Mouse (Mus musculus) embryonic facial prominence, embryonic 11.5 days (tissue): Measurements from ENCODE around the gene Preb. TPM values are rescaled to one million over a fixed set of nuclear protein-coding genes. Genes with fewer than 3 reads are reported as not detected.

Source experiments
- ATAC-seq: fragments of 200-750 bp; cut with Nextera tagmentation; replicated peaks from 2 replicates; pipeline ENCODE4 v1.8.0; 2017; ENCODE audit warnings: low read depth; ENCODE audit not compliant: insufficient number of reproducible peaks, low FRiP score, low TSS enrichment
- DNase-seq: peaks from one replicate; pipeline ENCODE4 v3.0.0-alpha.2; 2015; ENCODE audit warnings: low spot score
- H3K27ac ChIP-seq: fragments of 300-500 bp; sonication (generic); replicated peaks from 2 replicates; pipeline ENCODE4 v1.5.1; 2014; ENCODE audit warnings: mild to moderate bottlenecking, low read depth, low read length, control low read depth
- H3K27me3 ChIP-seq: fragments of 300-500 bp; sonication (generic); 2 replicates; pipeline ENCODE4 v1.6.1; 2014; ENCODE audit warnings: mild to moderate bottlenecking, low read length, moderate library complexity, mixed read lengths; ENCODE audit not compliant: control insufficient read depth, insufficient read depth
- H3K36me3 ChIP-seq: fragments of 300-500 bp; sonication (generic); replicated peaks from 2 replicates; pipeline ENCODE4 v1.6.1; 2014; ENCODE audit warnings: low read depth, mild to moderate bottlenecking, low read length, moderate library complexity, mixed read lengths; ENCODE audit not compliant: control insufficient read depth, insufficient read depth
- H3K4me1 ChIP-seq: fragments of 300-500 bp; sonication (generic); 2 replicates; pipeline ENCODE4 v1.6.1; 2014; ENCODE audit warnings: low read length, mixed read lengths; ENCODE audit not compliant: control insufficient read depth, insufficient read depth
- H3K4me2 ChIP-seq: fragments of 300-500 bp; sonication (generic); 2 replicates; pipeline ENCODE4 v1.6.1; 2014; ENCODE audit warnings: low read depth, mild to moderate bottlenecking, control low read depth, low read length, moderate library complexity
- H3K4me3 ChIP-seq: fragments of 300-500 bp; sonication (generic); 2 replicates; pipeline ENCODE4 v1.5.1; 2014; ENCODE audit warnings: low read depth, low read length, control low read depth
- H3K9ac ChIP-seq: fragments of 300-500 bp; sonication (generic); replicated peaks from 2 replicates; pipeline ENCODE4 v1.6.1; 2014; ENCODE audit warnings: mild to moderate bottlenecking, control low read depth, low read length
- H3K9me3 ChIP-seq: fragments of 300-500 bp; sonication (generic); replicated peaks from 2 replicates; pipeline ENCODE4 v1.6.1; 2016; ENCODE audit warnings: mild to moderate bottlenecking, low read length, inconsistent platforms, mixed read lengths; ENCODE audit not compliant: control insufficient read depth
- WGBS: fragments of 180-500 bp; shearing (Covaris S2); extraction: QIAGEN DNeasy Blood & Tissue Kit; methylation state at CpG from one replicate; pipeline ENCODE4 v1.1.7; 2014; 5-methylcytosine and 5-hydroxymethylcytosine counted together
- polyA plus RNA-seq: library from polyadenylated mRNA; unstranded; fragments of >200 nt; fragmentation: Nextera tagmentation; extraction: Ambion mirVana; gene quantifications from 2 replicates; pipeline ENCODE4 v1.2.1, GENCODE M21; 2014

Gene Preb
- polyA plus RNA-seq, 1 experiment from 2014 or later, result 88.2 TPM

DNA sequence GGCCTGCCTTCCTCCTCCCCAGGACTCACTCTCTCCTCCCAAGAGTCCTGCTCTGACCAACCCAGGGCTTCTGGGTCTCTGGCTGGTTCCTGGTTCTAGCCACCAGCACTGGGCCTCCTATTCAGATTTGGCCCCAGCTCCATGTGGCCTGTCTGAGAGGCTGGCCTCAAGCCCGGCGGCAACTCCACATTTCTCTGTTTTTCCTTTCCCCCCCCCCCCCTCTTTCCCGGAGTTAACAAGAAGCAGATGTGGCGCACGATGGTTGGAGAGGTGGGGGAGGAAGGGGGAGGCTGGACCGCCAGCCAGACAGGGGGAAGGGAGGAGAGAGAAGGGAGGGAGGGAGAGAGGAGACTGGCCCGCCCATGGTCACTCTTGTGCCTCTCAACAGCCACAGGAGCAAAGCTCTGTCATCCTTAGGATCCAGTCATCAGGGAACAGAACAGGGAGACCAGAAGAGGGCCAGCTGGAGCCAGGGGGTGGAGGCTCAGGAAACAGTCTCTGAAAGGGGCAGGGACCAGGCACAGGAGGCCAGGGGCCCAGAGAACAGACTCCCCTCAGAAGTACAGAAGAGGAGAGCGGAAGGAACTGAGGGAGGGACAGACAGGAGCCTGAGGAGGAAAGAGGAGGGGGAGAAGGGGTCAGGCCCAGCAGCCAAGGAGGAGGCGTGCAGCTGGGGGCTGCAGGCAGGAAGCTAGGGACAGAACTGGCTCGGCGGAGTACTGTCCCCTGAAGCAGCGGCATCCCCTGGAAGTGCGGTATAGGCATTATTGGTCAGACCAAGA is 46.9 kb downstream of the Preb start, which contains the start of gene Emilin1:
TSS of gene Emilin1 (plus strand) at position 343 of the 782 bp plus-strand sequence.
- peaks cover 10% of the 10 kb centered on the region for H3K4me1 ChIP-seq
- WGBS, result 11% methylated on average over 11 of the region's 13 CpGs
- H3K27me3 ChIP-seq, result no peaks in the 10 kb centered on the region
- no peaks in the 10 kb centered on the region for H3K9me3 ChIP-seq
- peak within 1 kb of the TSS; percentile 94 for H3K27ac ChIP-seq
- DNase-seq, result peak; percentile 94
- peak; percentile 70 for ATAC-seq
- peak within 1 kb of the TSS; percentile 74 for H3K9ac ChIP-seq
- H3K4me3 ChIP-seq, result peak within 1 kb of the TSS; percentile 60
- peak within 1 kb of the TSS; percentile 89 for H3K4me2 ChIP-seq
- no peaks in the 10 kb centered on the region; the same call in 1 of the 2 replicates for H3K36me3 ChIP-seq

DNA sequence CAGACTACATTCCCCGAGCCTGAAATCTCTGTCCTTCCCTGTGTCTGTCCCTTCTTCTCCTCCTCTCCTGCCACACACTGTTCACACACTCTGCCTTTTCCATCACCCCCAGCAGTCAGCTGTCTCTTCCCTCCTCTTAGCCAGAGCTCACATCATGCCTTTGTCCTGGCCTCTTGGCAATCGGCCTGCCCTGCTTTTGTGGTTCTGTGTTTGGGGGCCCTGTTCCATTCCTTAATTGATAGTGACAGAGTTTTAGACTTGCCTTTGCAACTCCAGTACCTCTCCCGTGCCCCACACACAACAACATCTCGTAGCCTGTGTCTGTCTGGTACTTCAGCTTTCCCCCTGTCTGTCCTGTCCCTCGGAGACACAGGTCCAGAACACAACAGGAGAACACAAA is 48.0 kb downstream of the Preb start:
- Histone ChIP-seq H3K4me1 (peaks cover 13% of the 10 kb centered on the region), H3K4me3 (no peak overlapping the region), H3K27ac (peak overlapping the region; percentile 94), H3K4me2 (no peak overlapping the region), H3K36me3 (no peaks in the 10 kb centered on the region; the same call in 1 of the 2 replicates), H3K9ac (peak overlapping the region; percentile 74), H3K9me3 (no peaks in the 10 kb centered on the region), H3K27me3 (no peaks in the 10 kb centered on the region)
- ATAC-seq, result no peak
- DNase-seq, result peak; percentile 33
- 42% methylated on average over 5 of the region's 5 CpGs for WGBS

DNA sequence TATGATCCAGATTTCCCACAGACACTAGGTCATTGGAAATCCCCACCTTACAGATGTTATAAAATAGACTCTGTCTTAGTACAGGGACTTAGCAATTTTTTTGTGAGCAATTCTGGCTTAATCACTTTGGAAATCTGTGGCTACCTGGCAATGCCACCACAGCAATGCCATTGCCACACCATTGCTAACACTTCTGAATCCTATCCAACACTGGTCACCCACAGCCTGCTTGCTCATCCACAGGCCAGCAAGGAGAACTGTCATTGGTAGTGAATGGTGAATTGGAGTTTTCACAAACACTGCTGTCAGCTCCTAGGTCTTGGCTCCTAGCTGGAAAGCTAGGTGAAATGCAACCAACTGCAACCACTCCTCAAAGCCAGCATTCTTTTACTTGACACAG is 49.7 kb downstream of the Preb start:
- H3K36me3 ChIP-seq, result peaks cover 3% of the 10 kb centered on the region; the same call in 1 of the 2 replicates
- DNase-seq (no peak), ATAC-seq (no peak)
- H3K9me3 ChIP-seq, result no peaks in the 10 kb centered on the region
- no peak overlapping the region for H3K4me3 ChIP-seq
- H3K9ac ChIP-seq, result no peak overlapping the region
- H3K4me2 ChIP-seq, result no peak overlapping the region
- no peaks in the 10 kb centered on the region for H3K27me3 ChIP-seq
- peaks cover 18% of the 10 kb centered on the region for H3K4me1 ChIP-seq
- H3K27ac ChIP-seq, result no peak overlapping the region

DNA sequence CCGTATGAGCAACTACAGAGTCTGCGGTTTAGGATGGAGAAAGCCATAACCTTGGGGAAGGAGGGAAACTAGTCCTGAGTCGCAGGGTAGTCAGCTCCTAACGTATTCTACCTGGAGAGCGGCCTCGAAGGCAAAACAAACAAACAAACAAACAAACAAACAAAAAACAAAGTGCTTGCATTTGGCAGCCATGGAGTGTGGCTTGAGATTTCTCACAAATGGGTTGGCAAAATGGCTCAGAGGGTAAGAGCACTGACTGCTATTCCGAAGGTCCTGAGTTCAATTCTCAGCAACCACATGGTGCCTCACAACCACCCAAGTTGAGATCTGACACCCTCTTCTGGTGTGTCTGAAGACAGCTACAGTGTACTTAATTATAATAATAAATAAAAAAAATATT is 50.3 kb downstream of the Preb start:
- WGBS, result 76% methylated on average over 7 of the region's 7 CpGs
- H3K4me2 ChIP-seq, result no peak overlapping the region
- no peak overlapping the region for H3K4me3 ChIP-seq
- peaks cover 6% of the 10 kb centered on the region; the same call in 1 of the 2 replicates for H3K36me3 ChIP-seq
- no peak overlapping the region for H3K27ac ChIP-seq
- DNase-seq (no peak), ATAC-seq (no peak)
- peaks cover 18% of the 10 kb centered on the region for H3K4me1 ChIP-seq
- no peaks in the 10 kb centered on the region for H3K27me3 ChIP-seq
- H3K9me3 ChIP-seq, result no peaks in the 10 kb centered on the region
- no peak overlapping the region for H3K9ac ChIP-seq

DNA sequence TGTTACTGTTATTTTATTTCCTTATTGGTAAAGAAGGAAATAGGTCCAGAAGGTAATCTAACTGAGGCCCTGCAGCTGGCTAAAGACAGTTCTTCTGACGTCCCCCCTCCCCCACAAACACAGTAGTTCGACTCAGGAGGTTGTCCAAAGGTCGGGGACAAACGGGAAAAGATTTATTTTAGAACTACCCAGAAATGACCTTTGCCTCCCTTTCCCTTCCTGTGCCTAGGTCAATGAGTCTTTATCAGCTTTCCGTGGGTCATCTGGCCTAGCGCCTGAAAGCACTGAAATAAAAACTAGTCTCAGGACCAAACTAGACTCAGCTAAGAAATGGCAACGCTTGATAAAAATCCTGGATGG is 50.9 kb downstream of the Preb start:
- 23% methylated on average over 7 of the region's 7 CpGs for WGBS
- H3K4me3 ChIP-seq, result no peak overlapping the region
- H3K36me3 ChIP-seq, result peaks cover 6% of the 10 kb centered on the region; the same call in 1 of the 2 replicates
- H3K27me3 ChIP-seq, result no peaks in the 10 kb centered on the region
- DNase-seq, result no peak
- peaks cover 18% of the 10 kb centered on the region for H3K4me1 ChIP-seq
- no peak for ATAC-seq
- no peak overlapping the region for H3K9ac ChIP-seq
- no peak overlapping the region; the same call in 1 of the 2 replicates for H3K4me2 ChIP-seq
- no peaks in the 10 kb centered on the region for H3K9me3 ChIP-seq
- H3K27ac ChIP-seq, result peak overlapping the region; percentile 87

DNA sequence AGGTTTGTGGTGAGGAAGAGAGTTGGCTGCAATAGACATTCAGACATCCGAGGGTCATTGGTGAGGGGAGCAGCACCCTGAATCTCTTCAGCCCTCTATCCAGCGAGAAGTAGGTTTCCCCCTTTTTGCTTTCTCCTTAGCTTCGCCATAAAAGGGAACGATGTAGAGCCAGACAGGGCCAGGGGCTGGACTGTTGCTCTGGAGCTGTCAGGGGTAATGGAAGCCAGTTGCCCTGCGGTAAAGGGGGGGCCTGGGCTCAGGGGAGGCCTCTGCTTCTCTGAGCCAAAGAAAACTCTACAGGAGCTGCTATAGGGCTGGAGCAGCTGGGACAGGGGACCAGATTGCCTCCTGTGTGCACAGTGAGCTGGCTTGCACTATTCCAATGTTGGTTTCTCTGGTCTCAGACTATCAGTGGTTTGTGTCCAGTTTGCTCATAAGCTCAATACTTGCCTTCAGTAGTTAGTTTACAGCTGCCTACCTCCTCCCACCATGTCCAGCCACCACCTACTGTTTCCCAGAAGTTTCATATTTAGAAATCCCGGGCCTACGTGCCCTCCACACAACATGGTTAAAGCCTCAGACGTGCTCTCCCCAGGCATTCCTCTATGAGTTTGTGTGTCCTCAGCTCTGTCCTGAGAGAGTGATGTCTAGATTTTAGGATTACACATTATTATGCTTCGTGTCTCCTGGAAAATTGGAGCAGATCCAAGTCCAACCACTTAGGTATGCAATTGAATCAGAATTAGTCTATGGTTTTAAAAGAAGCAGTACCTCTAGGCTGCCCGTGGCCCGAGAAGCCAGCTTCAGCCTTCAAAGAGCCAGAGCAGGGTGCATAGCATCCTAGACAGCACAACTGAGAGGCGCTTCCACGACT is 51.5 kb downstream of the Preb start:
- Histone ChIP-seq H3K36me3 (peaks cover 6% of the 10 kb centered on the region; the same call in 1 of the 2 replicates), H3K4me2 (peak overlapping the region; percentile 92), H3K4me3 (no peak overlapping the region; the same call in 1 of the 2 replicates), H3K9ac (peak overlapping the region; percentile 81), H3K9me3 (no peaks in the 10 kb centered on the region), H3K4me1 (peaks cover 18% of the 10 kb centered on the region), H3K27ac (peak overlapping the region; percentile 87), H3K27me3 (no peaks in the 10 kb centered on the region)
- DNase-seq, result peak; percentile 66
- ATAC-seq, result 0 out of 2 replicates have a peak, but pooled peaks have one; percentile 7
- WGBS, result 32% methylated on average over 13 of the region's 13 CpGs

DNA sequence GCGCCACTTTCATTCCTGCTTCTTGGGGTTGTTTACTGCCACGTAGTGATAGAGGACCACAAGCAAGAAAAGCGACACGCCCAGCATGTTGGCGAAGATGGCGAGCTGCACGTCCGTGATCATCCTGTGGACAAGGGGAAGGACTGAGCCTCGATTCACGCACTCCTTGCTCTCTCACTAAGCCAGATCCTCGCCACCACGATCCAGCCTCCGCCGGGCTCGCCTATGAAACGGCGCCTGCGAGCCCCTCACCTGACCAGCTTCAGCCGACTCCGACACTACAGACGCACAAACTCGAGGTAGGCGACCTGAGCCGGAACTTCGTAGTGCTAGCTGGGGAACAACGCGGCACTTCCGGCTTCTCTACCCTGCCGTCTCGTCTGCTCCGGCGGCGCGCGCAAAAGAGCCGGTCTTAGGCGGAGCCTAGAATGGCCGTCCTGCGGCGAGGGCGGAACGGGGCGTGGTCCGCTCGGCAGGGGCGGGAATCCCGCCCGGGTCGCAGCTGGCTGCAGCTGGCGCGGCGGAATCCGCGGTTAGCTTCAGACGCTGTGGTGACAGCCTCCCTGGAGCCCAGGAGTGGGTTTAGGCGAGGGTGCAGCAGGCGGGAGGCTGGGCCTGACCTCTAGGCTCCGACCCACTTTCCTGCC is 52.6 kb downstream of the Preb start, which contains the start of gene Ost4:
TSS of gene Ost4 (minus strand) at position 376 of the 647 bp plus-strand sequence.
- ATAC-seq (peak; percentile 95), DNase-seq (peak; percentile 98)
- under 1% methylated on average over 58 of the region's 58 CpGs for WGBS
- Histone ChIP-seq H3K9me3 (no peaks in the 10 kb centered on the region), H3K27ac (peak within 1 kb of the TSS; percentile 87), H3K9ac (peak within 1 kb of the TSS; percentile 81), H3K4me1 (peaks cover 13% of the 10 kb centered on the region), H3K36me3 (peaks cover 6% of the 10 kb centered on the region; the same call in 1 of the 2 replicates), H3K4me2 (peak within 1 kb of the TSS; percentile 92), H3K4me3 (peak within 1 kb of the TSS; percentile 66), H3K27me3 (no peaks in the 10 kb centered on the region)
